Mouse (Mus musculus): ENCODE data around the gene Tpd52l2.
A peak's percentile ranks its signal among the peaks of the same experiment; 100 is the strongest.

Tpd52l2 gene

DNA sequence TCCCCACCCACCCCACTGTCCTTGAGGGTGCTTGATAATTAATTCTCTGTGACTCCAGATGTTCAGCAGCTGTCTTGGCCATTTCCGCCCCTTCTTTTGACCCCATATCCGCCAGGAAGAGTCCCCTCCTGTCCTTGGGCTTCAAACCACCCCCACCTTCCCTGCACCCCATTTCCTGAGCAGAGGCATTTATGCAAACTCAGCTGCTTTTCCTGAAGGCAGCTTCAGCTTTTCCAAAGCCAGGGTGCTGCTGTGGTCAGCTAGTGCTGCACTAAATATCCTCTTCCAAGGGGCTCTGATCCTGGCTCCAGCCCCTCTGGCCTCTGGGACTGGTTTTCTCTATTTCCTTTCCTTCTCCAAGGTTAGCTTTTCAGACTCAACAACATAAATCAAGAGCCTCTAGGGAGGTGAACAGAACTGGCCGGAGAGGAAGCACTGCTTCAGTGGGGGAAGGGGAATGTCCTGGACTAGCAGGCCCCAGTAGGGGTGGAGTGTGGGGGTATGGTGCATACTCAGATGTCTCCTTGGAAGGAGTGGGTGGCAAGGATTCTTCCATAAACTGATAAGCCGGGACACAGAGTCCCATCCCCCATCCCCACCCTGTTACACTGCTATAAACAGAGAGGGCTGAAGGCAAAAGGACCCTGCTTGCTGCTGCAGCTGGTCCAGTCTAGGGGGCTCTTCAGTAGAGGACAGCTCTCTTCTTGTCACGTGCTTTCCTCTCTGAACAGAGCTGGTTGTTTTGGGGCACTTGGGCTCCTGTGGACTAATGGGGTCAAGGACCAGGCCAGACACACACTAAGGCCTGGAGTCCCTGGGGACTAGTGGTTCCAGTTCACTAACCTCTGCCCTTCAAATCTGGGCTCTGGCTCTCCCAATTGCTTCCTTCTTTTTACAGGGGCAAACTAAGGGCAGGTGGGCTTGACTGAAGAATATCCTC is 9.3 kb upstream of the Tpd52l2 start:
- DNase-seq (ENCODE audit: low spot score in 2 of 2), result no peak

DNA sequence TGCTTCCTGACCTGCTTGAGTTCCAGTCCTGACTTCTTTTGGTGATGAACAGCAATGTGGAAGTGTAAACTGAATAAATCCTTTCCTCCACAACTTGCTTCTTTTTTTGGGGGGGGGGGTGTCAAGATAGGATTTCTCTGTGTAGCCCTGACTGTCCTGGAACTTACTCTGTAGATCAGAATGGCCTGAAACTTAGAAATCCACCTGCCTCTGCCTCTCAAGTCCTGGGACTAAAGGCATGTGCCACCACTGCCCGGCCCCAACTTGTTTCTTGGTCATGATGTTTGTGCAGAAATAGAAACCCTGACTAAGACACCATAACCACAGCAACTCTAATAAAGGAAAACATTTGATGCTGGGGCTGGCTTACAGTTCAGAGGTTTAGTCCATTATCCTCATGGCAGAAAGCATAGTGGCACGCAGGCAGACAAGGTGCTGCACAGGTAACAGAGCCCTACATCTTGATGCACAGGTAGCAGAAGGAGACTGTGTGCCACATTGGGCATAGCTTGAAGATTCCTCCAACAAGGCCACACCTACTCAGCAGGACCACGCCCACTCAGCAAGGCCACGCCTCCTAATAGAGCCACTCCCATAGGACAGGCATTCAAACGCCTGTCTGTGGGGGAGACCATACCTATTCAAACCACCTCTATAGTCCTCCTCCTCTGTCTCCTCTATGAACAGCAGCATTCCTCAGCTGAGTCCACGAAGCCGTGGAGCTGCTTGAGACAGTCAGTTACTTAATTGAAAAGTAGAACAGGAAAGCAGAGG is 5.3 kb upstream of the Tpd52l2 start:
- peak; percentile 58 to 77 for DNase-seq (ENCODE audit: low spot score in 2 of 2)

DNA sequence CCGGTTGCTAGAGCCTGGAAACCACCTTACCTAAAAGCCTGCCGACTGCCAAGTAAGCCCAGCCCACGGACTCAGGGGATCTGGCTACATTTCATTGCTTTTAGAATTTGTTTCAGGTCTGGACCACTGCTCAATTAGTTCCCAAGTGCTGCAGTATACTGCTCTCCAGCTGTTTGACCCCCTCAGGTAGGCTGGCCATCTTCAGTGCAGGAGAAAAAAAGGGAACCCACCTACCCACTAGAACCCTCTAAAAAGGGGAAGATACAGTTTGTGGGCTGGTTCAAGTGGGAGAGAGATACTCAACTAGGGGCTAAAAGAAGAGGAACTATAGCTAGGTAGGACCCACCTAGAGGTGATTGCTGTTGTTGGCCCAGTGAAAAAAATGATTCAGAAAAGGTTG is 4.7 kb upstream of the Tpd52l2 start:
- no peak for DNase-seq (ENCODE audit: low spot score in 2 of 2)

DNA sequence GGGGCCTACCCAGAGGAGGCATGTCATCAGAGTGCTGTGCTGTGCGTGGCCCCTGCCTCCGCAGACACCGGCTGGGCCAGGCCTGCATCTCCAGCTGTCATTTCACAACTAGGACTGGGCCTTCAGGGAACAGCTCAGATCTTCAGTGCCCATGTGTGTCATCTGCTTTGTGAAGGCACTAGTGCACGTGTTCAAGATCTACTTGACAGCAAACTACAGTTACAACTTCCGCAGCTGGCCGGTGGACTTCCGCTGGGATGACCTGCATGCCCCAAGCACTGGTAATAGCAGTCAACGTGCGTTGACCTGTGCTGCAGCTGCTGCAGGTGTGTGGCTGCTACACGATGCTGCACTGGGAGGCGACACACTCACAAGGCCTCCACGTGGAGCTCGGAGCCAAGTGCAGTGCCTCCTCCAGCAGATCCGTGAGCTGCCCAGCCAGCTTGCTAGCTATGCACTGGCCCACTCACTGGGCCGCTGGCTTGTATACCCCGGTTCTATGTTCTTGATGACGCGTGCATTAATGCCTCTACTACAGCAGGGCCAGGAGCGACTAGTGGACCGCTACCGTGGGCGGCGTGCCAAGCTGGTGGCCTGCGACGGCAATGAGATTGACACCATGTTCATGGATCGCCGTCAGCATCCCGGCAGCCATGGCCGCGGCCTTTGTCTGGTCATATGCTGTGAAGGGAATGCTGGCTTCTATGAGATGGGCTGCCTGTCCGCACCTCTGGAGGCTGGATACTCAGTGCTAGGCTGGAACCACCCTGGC is 3.6 kb upstream of the Tpd52l2 start, which contains the start of gene Abhd16b:
Gene Abhd16b (plus strand): TSS at position 51 of the 772 bp plus-strand sequence.
- DNase-seq (ENCODE audit: low spot score in 2 of 2), result no peak

DNA sequence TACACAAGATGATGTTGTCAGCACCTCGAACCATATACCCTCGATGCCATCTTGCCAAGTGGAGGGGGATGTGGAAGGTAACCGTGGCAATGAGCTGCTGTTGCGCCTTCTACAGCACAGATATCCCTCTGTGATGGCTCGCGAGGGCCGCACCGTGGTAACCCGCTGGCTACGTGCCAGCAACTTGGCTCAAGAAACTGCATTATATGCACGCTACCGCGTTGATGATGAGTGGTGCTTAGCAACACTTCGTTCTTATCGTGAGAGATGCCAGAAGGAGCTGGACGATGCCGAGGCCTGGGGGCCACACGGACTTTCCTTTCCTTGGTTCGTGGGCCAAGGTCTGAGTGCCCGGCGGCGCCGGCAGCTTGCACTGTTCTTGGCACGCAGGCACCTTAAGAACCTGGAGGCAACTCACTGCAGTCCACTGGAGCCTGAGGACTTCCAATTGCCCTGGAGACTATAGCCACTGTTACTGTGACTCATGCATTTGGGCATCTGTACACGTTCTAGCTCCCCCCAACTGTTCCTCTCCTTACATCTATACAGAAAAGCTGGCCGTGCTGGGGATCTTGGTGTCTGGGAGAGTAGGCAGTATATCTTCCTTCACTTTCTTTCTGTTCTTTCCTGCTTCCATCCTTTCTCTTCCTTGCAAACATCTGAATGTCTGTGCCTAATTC is 2.5 kb upstream of the Tpd52l2 start:
- no peak for DNase-seq (ENCODE audit: low spot score in 2 of 2)

DNA sequence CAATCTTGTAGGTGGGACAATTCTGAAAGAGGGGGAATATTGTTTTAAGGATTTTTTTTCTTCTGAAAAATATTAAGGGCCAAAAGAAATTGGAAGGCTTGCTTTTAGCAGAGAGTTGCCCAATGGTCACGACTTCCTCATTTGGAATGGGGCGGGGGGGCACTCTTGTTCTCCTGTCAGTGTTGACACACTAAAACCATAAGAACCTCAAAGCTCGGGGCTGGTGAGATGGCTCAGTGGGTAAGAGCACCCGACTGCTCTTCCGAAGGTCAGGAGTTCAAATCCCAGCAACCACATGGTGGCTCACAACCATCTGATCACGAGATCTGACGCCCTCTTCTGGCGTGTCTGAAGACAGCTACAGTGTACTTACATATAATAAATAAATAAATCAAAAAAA is 1.1 kb upstream of the Tpd52l2 start:
- DNase-seq (ENCODE audit: low spot score in 2 of 2), result peak; percentile 28 to 42

DNA sequence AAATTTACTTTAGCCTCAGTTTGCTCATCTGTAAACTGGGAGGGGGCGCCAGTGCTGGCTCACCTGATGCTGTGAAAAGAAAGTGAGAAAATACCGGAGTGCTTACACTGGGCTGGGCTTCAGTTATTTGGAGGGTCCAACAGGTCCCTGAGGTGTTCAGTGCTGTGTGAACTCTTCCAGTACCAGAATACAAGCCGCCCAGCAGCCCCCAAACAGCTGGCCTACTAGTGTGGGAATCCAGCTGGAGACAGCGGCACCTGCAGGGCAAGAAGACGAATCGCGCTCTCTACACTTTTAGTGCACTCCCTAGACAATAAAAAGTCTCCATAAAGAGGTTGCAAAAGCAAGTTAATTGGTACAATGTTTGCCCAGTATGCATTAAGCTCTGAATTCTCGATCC is 661 bp upstream of the Tpd52l2 start:
- peak; percentile 75 to 77 for DNase-seq (ENCODE audit: low spot score in 2 of 2)

DNA sequence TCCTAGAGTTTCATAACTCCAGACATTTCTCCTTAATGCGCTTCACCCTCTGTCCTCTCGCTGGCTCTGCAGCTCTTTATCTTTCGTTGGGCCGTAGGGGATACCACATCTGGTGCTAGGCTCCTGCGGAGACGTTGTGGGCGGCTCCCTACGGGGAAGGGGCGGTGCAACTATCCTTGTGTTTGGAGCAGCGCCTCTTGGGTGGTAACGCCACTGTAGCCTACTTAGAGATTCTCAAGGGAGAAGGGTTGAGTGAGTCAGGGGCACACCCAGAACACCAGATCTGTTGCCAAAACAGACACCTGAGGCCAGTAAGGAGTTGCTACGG is 570 bp downstream of the Tpd52l2 start:
- peak; percentile 53 to 66 for DNase-seq (ENCODE audit: low spot score in 2 of 2)

DNA sequence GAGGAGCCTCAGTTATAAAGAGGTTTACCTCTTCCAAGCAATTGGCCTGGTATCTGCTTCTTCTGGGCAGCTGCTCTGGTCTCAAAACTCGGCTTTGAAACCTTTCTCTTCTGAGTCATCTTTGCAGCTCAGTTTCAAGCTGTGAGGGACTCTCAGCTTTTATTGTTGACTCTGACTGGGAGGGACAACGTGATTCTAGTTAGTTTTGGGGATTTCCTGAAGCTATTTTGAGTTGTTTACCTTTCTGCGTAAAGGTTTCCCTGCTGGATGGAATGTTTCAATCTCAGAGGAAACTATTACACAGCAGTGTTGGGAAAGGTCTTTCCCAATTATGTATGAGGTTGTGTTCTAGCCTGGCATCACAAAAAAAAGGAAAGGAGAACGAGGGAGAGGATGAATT is 1.7 kb downstream of the Tpd52l2 start:
- no peak for DNase-seq (ENCODE audit: low spot score in 2 of 2)

DNA sequence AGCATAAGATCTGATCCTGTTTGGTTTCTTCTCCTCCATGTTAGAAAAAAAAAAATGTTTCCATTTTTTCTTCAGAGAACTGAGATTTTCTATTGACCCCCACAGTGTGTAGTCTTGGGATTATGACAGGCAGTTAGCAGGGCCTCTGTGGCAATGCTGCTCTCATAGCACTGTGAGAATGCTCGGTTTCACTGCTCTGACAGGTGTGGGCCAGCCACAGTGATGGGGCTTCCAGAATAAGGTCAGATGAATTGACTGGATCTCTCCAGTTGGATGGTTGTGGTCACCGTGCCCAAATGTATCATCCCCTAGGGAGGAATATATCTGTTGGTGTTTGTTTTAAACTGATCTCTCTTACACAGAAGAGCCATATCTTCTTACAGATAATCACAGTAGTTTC is 12.2 kb downstream of the Tpd52l2 start:
- no peak for DNase-seq (ENCODE audit: low spot score in 2 of 2)

DNA sequence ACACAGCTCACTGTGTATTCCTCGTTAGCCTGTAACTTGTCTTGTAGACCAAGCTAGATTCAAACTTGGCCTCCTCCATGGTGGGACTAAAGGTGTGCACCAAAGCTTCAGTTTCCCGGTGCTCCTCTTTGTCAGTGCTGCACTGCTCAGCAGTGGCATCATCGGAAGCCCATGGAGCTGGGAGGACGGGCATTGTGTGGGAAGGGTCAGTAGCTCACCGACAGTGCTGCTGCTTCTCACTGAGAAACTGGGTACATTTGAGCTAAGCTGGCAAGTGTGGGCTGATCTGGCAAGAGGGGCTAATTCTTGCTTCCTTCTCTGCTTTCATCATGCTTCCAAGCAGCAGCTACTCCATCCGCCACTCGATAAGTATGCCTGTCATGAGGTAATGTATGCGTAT is 14.3 kb downstream of the Tpd52l2 start:
- DNase-seq (ENCODE audit: low spot score in 2 of 2), result no peak

DNA sequence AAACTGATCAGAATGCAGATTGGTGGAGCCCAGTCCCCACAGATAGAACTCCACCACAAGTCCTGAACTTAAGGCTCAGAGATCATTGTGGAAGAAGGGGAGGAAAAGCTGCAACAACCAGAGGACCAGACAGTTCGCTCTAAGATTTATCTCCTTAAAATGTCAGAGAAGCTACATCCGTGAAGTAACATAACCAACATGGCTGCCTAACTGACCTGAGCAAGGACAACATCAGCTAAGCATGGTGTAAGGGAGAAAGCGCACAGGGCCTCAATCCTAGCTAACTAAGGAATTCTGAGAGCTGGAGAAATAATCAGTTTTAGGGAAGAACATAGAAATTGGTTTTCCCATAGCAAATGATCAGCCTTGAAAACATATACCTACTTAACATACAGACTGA is 22.3 kb downstream of the Tpd52l2 start:
- DNase-seq (ENCODE audit: low spot score in 2 of 2), result no peak

DNA sequence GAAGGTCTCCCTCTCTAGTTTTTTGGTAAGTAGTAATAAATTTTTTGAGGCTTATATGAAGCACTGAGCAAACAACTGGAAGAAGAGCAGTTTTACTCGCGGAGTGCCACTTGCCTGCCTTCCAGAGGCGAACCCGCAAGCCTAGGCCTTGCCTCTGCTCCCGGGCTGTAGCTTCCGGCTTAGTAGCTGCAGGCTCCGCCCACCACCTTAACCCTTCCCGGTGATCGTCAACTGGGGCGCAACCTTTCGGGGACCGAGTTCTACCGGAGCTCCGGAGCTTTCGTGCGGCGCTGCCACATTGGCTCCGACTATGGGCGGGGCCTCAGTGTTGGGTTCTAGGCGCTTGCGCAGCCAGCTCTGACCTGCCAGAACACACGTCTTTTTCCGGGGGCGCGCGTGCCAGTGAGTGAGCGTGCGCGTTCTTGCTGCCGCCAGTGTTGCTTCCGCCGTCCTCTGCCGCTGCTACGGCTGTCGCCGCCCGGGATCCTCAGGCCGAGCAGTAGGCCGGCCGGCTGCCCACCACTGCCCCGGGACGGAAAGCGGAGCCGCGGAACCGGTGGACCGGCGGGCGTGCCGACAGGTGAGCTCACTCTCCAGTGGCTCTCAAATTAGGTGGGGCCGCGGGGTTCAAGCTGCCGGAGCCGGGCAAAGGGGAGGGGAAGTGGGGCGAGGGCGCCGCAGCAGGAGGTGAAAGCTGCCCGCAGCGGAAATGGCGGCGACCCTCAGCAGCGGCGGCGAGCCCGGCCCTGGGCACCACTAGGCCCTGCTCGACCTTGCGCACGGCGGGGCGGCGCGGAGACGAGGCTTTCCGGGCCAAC is 23.4 kb downstream of the Tpd52l2 start, which contains the start of gene Dnajc5:
Gene Dnajc5 (plus strand): TSS at position 368 of the 818 bp plus-strand sequence.
- DNase-seq (ENCODE audit: low spot score in 2 of 2), result peak; percentile 94 to 96

DNA sequence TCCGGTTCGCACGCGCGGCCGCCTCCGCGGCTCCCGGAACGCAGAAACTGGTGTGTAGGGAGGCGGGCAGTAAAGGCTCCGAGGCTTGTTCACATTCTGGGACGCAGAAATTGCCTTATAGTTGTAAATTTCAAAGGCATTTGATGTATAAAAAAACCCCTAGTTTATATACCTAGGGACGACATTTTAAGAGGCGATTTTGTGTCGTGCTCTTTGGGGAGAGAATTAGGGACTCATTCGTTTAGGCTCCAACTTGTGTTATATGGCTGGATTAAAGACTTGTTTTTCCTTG is 23.9 kb downstream of the Tpd52l2 start:
- DNase-seq (ENCODE audit: low spot score in 2 of 2), result no peak

DNA sequence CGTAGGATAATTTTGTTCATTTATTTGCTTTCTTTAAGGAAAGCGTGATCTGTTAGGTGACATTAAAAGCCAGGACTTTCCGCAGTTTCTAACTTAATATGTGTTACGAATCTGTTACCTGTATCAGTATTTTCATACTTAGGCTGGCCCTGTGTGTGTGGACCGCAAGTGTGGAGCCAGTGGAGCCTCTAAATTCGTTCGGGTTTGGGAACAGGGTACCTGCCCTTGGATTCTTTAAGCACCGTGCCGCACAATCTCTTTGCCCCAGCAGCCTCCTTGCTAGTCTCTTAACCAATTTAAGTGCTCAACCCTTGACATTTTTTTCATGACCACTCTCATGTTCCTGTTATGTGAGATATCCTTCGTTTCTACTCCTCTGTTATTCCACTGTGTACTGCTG is 24.5 kb downstream of the Tpd52l2 start:
- DNase-seq (ENCODE audit: low spot score in 2 of 2), result no peak

DNA sequence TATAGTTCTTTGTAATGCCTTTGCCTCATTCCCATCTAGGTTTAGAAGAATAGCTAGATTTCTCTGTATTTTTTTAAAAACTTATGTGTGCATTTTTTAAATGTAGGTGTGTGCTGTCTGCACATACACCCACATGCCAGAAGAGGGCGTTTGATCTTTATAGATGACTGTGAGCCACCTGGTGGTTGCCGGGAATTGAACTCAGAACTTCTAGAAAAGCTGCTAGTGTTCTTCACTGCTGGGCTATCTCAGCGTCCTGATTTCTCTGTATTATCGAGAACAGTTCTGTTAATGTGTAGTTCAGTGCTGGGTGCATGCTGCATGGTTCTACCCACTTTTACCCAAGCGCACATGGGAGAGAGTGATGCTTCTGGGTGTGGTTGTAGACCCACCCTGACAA is 25.9 kb downstream of the Tpd52l2 start:
- peak; percentile 32 to 57 for DNase-seq (ENCODE audit: low spot score in 2 of 2)

DNA sequence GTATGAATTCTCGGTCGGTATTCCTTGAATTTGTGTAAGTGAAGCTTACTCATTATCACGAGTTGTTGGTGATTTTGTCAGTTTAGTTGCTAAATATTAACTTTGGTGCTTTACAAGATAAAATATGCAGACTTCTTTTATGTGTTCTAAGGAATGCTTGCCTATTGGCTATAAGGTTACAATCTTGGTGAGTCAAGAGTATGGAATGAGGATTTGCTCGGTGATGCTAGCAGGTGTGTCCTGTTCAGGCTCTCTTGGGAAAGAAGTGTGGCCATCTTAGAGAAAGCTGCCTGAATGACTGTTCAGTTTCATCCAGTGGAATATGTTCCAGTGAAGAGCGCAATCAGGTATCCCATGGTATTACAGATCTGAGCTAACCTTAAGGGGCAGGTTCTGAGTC is 28.6 kb downstream of the Tpd52l2 start:
- DNase-seq (ENCODE audit: low spot score in 2 of 2), result no peak

DNA sequence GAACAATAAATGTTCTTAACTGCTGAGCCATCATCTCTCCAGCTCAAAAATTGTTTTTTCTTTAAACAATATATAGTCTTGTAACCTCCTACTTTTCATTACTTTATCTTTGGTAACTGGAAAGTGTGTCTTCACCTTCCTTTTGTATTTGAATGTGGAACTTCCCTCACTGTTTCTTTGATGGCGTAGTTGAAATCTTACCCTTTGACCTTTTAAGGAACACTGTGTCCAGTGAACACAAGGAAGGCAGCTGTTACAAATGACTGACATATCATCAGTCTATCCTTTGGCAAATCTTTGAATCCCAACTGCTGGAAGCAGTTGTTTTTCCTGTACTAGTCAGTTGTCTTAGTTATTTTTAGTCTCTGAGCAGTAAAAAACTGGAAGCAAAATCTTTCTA is 32.1 kb downstream of the Tpd52l2 start:
- DNase-seq (ENCODE audit: low spot score in 2 of 2), result no peak

DNA sequence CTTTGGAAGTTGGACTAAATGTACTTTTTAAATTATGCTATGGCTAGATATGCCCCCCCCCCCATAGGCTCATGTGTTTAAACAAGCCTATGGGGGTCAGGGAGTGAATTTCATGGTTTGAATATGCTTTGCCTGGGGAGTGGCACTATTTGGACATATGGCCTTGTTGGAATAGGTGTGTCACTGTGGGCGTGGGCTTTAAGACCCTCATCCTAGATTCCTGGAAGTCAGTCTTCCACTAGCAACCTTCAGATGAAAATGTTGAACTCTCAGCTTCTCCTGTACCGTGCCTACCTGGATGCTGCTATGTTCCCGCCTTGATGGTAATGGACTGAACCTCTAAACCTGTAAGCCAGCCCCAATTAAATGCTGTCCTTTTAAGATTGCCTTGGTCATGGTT is 35.6 kb downstream of the Tpd52l2 start:
- no peak for DNase-seq (ENCODE audit: low spot score in 2 of 2)

DNA sequence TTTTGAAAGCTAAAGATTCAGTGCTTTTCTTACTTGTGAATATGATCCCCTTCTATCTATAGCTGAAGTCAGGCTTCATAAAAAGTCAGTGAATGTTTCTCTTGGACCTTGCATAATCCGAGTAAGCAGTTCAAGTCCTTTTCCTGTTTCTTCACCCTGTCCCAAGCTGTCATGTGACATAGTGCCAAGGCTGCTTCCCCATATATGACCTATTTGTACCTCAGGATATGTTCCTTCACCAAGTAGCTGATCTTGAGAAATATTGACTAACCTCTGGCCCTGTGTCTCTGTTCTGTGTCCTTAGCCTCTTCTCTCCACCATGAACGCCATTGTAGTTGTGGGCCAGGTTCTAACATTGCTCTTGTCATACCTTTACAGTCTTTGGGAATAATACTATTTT is 39.5 kb downstream of the Tpd52l2 start:
- DNase-seq (ENCODE audit: low spot score in 2 of 2), result no peak
